Mouse (Mus musculus) MEL (cell line): ENCODE measurements at regions not wholly inside any gene's neighbourhood (a gene's known extent, or its start where the extent isn't known, plus 50 kb on each side); places are given as distances from the start of the nearest gene placed in this dataset.

Experiments used
- DNase-seq: peaks from one replicate; pipeline ENCODE4 v3.0.0; 2011; ENCODE audit warnings: low read depth, low spot score
- H3K27ac ChIP-seq: 2 replicates; pipeline ENCODE4 v1.5.1; 2012; ENCODE audit warnings: low read depth, mild to moderate bottlenecking, control low read depth, low read length, moderate library complexity; ENCODE audit not compliant: control insufficient read depth
- H3K27me3 ChIP-seq, 2 experiments: fragments of 150-350 bp in 1 of 2; sonication (generic) in 1 of 2; 2 replicates each; pipeline ENCODE4 v1.6.1; 2012; ENCODE audit warnings: low read length in 2 of 2, mild to moderate bottlenecking in 2 of 2, improper control_type of control experiment in 1 of 2, moderate library complexity in 1 of 2; ENCODE audit not compliant: insufficient read depth in 2 of 2, control insufficient read depth in 1 of 2
- H3K36me3 ChIP-seq, 2 experiments: 2 replicates each; pipeline ENCODE4 v1.6.1; 2012 to 2014; ENCODE audit warnings: low read length in 2 of 2, improper control_type of control experiment in 1 of 2, inconsistent platforms in 1 of 2, mild to moderate bottlenecking in 1 of 2; ENCODE audit not compliant: insufficient read depth in 2 of 2, control insufficient read depth in 1 of 2
- H3K4me1 ChIP-seq, 2 experiments: fragments of 150-350 bp in 1 of 2; sonication (generic) in 1 of 2; 2 replicates each; pipeline ENCODE4 v1.6.1; 2012; ENCODE audit warnings: low read length in 2 of 2, improper control_type of control experiment in 1 of 2, mild to moderate bottlenecking in 1 of 2; ENCODE audit not compliant: insufficient read depth in 2 of 2, control insufficient read depth in 1 of 2
- H3K4me3 ChIP-seq, 2 experiments: fragments of 150-350 bp in 1 of 2; sonication (generic) in 1 of 2; 2 replicates each; pipeline ENCODE4 v1.5.1; 2012; ENCODE audit warnings: low read depth in 2 of 2, low read length in 2 of 2, mild to moderate bottlenecking in 2 of 2, moderate library complexity in 2 of 2, control low read depth in 1 of 2, improper control_type of control experiment in 1 of 2; ENCODE audit not compliant: control insufficient read depth in 1 of 2, insufficient read depth in 1 of 2
- H3K79me2 ChIP-seq: 2 replicates; pipeline ENCODE4 v1.6.1; 2012; ENCODE audit warnings: mild to moderate bottlenecking, low read length, moderate library complexity; ENCODE audit not compliant: control insufficient read depth, poor library complexity, insufficient read depth
- H3K9ac ChIP-seq: 2 replicates; pipeline ENCODE4 v1.6.1; 2012; ENCODE audit warnings: low read depth, mild to moderate bottlenecking, control low read depth, low read length, moderate library complexity; ENCODE audit not compliant: control insufficient read depth, poor library complexity, severe bottlenecking
- H3K9me3 ChIP-seq: fragments of 150-350 bp; sonication (generic); replicated peaks from 2 replicates; pipeline ENCODE4 v1.6.1; 2012; ENCODE audit warnings: mild to moderate bottlenecking, low read length, improper control_type of control experiment, moderate library complexity; ENCODE audit not compliant: insufficient read depth
- CHD1 ChIP-seq: IDR thresholded peaks from 2 replicates; pipeline ENCODE4 v1.6.1; 2012; ENCODE audit warnings: low read depth, mild to moderate bottlenecking, inconsistent platforms, low read length, improper control_type of control experiment
- CHD2 ChIP-seq: IDR thresholded peaks from 2 replicates; pipeline ENCODE4 v1.6.1; 2011; ENCODE audit warnings: low read length, improper control_type of control experiment
- CTCF ChIP-seq, 3 experiments: IDR thresholded peaks in 2 of 3; conservative IDR thresholded peaks in 1 of 3; 2 replicates each; pipeline ENCODE4 v1.5.1; 2011 to 2012; ENCODE audit warnings: low read length in 3 of 3, low read depth in 2 of 3, mild to moderate bottlenecking in 2 of 3, improper control_type of control experiment in 1 of 3, inconsistent platforms in 1 of 3, mixed read lengths in 1 of 3, moderate library complexity in 1 of 3; ENCODE audit not compliant: control insufficient read depth in 1 of 3, insufficient read depth in 1 of 3, poor library complexity in 1 of 3, severe bottlenecking in 1 of 3
- EP300 ChIP-seq, 2 experiments: IDR thresholded peaks; 2 replicates each; pipeline ENCODE4 v1.6.1; 2011; ENCODE audit warnings: improper control_type of control experiment in 2 of 2, low read length in 2 of 2, low read depth in 1 of 2, mild to moderate bottlenecking in 1 of 2
- ETS1 ChIP-seq: IDR thresholded peaks from 2 replicates; pipeline ENCODE4 v1.6.1; 2012; ENCODE audit warnings: low read depth, mild to moderate bottlenecking, inconsistent platforms, low read length, improper control_type of control experiment, moderate library complexity
- GABPA ChIP-seq: IDR thresholded peaks from 2 replicates; pipeline ENCODE4 v1.6.1; 2012; ENCODE audit warnings: low read depth, mild to moderate bottlenecking, inconsistent platforms, low read length, improper control_type of control experiment, moderate library complexity
- HCFC1 ChIP-seq: IDR thresholded peaks from 2 replicates; pipeline ENCODE4 v1.6.1; 2012; ENCODE audit warnings: low read depth, mild to moderate bottlenecking, inconsistent platforms, low read length, improper control_type of control experiment, moderate library complexity
- JUND ChIP-seq: IDR thresholded peaks from 2 replicates; pipeline ENCODE4 v1.6.1; 2011; ENCODE audit warnings: low read depth, mild to moderate bottlenecking, improper control_type of control experiment, low read length
- KAT2A ChIP-seq: conservative IDR thresholded peaks from 2 replicates; pipeline ENCODE4 v1.6.1; 2012; ENCODE audit warnings: low read depth, low read length, improper control_type of control experiment, inconsistent platforms
- MAZ ChIP-seq: IDR thresholded peaks from 2 replicates; pipeline ENCODE4 v1.6.1; 2012; ENCODE audit warnings: low read depth, mild to moderate bottlenecking, inconsistent platforms, low read length, improper control_type of control experiment
- MEF2A ChIP-seq: IDR thresholded peaks from 2 replicates; pipeline ENCODE4 v1.6.1; 2014; ENCODE audit warnings: low read depth, mild to moderate bottlenecking, inconsistent platforms, low read length, improper control_type of control experiment; ENCODE audit not compliant: poor library complexity, insufficient replicate concordance, severe bottlenecking; ENCODE audit errors: extremely low read depth
- POLR2A ChIP-seq, 2 experiments: IDR thresholded peaks; 2 replicates each; pipeline ENCODE4 v1.6.1; 2011 to 2012; ENCODE audit warnings: low read length in 2 of 2, mild to moderate bottlenecking in 2 of 2, control low read depth in 1 of 2, improper control_type of control experiment in 1 of 2, low read depth in 1 of 2, moderate library complexity in 1 of 2; ENCODE audit not compliant: control insufficient read depth in 1 of 2, insufficient read depth in 1 of 2, poor library complexity in 1 of 2
- POLR2AphosphoS5 ChIP-seq: IDR thresholded peaks from 2 replicates; pipeline ENCODE4 v1.6.1; 2012; ENCODE audit warnings: low read depth, borderline replicate concordance, mild to moderate bottlenecking, inconsistent platforms, low read length, moderate library complexity, mixed read lengths
- TBP ChIP-seq: IDR thresholded peaks from 2 replicates; pipeline ENCODE4 v1.8.0; 2011; ENCODE audit warnings: low read depth, low read length, improper control_type of control experiment
- TCF12 ChIP-seq: IDR thresholded peaks from 2 replicates; pipeline ENCODE4 v1.6.1; 2014; ENCODE audit warnings: low read depth, mild to moderate bottlenecking, inconsistent platforms, low read length, improper control_type of control experiment, moderate library complexity
- USF1 ChIP-seq: IDR thresholded peaks from 2 replicates; pipeline ENCODE4 v1.6.1; 2014; ENCODE audit warnings: low read depth, mild to moderate bottlenecking, inconsistent platforms, low read length, improper control_type of control experiment, moderate library complexity
- USF2 ChIP-seq, 2 experiments: IDR thresholded peaks; 2 replicates each; pipeline ENCODE4 v1.6.1; 2011 to 2012; ENCODE audit warnings: improper control_type of control experiment in 2 of 2, low read length in 2 of 2, borderline replicate concordance in 1 of 2, inconsistent platforms in 1 of 2, low read depth in 1 of 2, mild to moderate bottlenecking in 1 of 2; ENCODE audit not compliant: insufficient read depth in 1 of 2
- ZC3H11A ChIP-seq: IDR thresholded peaks from 2 replicates; pipeline ENCODE4 v1.6.1; 2012; ENCODE audit warnings: low read depth, mild to moderate bottlenecking, inconsistent platforms, low read length, improper control_type of control experiment
- ZKSCAN1 ChIP-seq: IDR thresholded peaks from 2 replicates; pipeline ENCODE4 v1.6.1; 2012; ENCODE audit warnings: low read depth, mild to moderate bottlenecking, inconsistent platforms, low read length, improper control_type of control experiment, moderate library complexity

DNA sequence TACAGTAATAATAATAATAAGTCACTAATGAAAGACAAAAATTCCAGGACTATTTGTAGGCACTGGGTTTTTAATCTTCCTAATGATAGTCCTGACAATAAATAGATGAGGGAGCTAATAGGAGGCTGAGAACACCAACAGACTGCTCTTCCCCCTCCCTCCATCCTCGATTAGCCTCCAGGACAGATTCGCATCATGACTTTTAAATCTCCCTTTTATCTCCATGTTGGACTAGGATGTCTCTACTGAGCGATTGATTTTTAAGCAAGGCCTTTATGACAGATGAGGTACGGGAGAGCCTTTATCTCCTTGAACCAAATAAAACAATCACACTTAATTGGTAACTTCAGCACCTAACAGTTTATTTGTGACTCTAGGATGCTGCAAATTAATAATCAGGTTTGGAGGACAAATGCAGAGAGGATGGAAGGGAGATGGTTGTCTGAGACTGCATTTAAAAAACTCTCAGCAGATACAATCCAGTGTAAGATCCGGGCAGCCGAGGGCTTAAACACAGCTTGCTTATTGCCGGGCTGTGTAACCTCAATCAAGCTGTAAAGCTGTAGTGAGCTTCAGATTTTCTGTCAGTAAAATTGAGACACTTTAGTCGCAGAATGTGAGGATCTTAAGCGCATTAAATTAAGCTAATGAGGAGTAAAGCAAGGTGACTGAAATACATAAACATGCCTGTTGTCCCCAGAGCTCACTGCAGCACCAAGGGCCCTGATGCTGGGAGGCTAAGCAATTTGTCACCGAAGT lies 82.3 kb downstream of the Cmpk2 start:
- H3K27me3 ChIP-seq: no peaks in the 10 kb centered on the region
- no peaks in the 10 kb centered on the region for H3K36me3 ChIP-seq
- H3K79me2 ChIP-seq: no peaks in the 10 kb centered on the region
- H3K27ac ChIP-seq: no peak overlapping the region
- no peak for DNase-seq
- H3K9me3 ChIP-seq: no peaks in the 10 kb centered on the region
- TF ChIP-seq EP300 (IDR thresholded peaks at IDR 0.05; ENCODE audit: low read depth in 1 of 2, low read length in 2 of 2) (no peak), CTCF (IDR thresholded peaks at IDR 0.05 in 2 of 3, conservative IDR thresholded peaks at IDR 0.05 in 1 of 3; ENCODE audit: control insufficient read depth in 1 of 3, insufficient read depth in 1 of 3, low read depth in 2 of 3, low read length in 3 of 3, poor library complexity in 1 of 3, severe bottlenecking in 1 of 3) (no peak), ETS1 (no peak), CHD2 (no peak), USF1 (no peak), GABPA (no peak), MEF2A (no peak), USF2 (IDR thresholded peaks at IDR 0.05; ENCODE audit: borderline replicate concordance in 1 of 2, insufficient read depth in 1 of 2, low read depth in 1 of 2, low read length in 2 of 2) (no peak), CHD1 (no peak), TBP (no peak), MAZ (no peak), HCFC1 (no peak), KAT2A (no peak)
- H3K9ac ChIP-seq: no peak overlapping the region
- H3K4me1 ChIP-seq: no peaks in the 10 kb centered on the region
- H3K4me3 ChIP-seq: no peak overlapping the region

DNA sequence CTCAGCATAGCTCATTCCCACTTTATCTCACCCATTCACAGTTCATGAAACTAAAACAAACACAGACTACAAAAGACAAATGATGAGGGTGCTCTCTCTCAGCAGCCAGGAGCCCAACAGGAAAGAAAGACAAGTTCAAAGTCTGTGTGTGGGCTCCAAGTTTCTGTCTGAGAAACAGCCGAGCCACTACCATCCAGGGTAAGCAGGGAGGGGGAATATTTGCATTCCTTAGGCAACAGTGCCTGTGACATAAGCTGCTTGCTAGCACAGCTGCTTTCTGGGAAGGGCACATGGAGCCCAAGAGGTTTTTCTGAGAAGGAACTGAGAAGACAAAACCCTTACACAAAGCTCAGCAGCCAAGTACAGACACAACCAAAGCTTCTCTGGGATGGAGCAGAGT lies 78.5 kb downstream of the Cmpk2 start:
- Histone ChIP-seq H3K9me3 (no peaks in the 10 kb centered on the region), H3K4me1 (no peaks in the 10 kb centered on the region), H3K4me3 (no peak overlapping the region), H3K36me3 (no peaks in the 10 kb centered on the region), H3K9ac (no peak overlapping the region), H3K27me3 (no peaks in the 10 kb centered on the region), H3K79me2 (no peaks in the 10 kb centered on the region), H3K27ac (no peak overlapping the region)
- TF ChIP-seq JUND (no peak), POLR2AphosphoS5 (no peak), CTCF (IDR thresholded peaks at IDR 0.05 in 2 of 3, conservative IDR thresholded peaks at IDR 0.05 in 1 of 3; ENCODE audit: control insufficient read depth in 1 of 3, insufficient read depth in 1 of 3, low read depth in 2 of 3, low read length in 3 of 3, poor library complexity in 1 of 3, severe bottlenecking in 1 of 3) (no peak), ZKSCAN1 (no peak), TCF12 (no peak), POLR2A (IDR thresholded peaks at IDR 0.05; ENCODE audit: control insufficient read depth in 1 of 2, insufficient read depth in 1 of 2, low read depth in 1 of 2, low read length in 2 of 2, poor library complexity in 1 of 2) (no peak), ZC3H11A (no peak), EP300 (IDR thresholded peaks at IDR 0.05; ENCODE audit: low read depth in 1 of 2, low read length in 2 of 2) (no peak)
- DNase-seq: no peak
